Mouse (Mus musculus): ENCODE measurements around the gene Rbm15b.

Gene Rbm15b

DNA sequence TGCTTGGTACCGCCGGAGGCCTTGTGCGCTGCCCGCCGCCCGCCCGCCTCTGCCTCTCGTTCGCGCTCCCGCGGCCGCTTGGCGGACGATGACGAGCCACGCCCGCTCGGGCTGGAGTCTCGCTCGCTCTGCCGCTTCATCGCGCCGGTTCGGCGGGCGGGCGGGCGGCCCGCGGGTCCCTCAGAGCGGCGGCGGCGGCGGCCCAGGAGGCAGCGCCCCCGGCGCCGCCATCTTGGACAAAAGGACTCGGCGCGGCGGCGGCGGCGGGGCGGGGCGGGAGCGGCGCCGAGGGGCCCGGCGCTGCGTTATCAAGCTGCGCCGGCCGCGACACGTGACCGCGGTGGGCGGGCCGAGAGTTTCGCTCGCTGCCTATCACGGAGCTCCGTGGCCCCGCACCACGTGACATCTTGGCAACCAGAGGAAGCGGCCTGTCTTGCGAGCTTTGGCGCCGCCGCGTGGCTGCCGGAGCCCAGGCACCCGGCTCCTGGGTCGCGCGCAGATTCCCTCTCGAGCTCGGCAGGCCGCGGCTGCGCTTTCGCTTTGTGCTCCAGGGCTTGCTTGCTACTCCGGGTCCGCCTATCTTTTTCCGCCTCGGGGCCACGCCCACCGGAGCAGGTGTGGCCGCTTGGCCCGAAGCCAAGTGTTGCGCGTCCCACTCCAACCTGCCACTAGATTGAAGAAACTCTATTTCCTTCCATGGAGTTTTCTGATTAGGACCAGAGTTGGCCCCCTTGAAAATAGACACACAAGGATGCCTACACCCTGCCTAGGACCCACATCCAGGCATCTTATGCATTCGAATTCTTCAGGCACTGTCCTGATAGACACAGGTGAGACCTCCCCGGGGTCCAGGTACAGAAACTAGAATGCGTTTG is at the start of gene Rbm15b:
TSS of gene Rbm15b (minus strand) at position 601 of the 875 bp plus-strand sequence.
- in situ Hi-C loops (cut with MboI; ENCODE audit: low pct_unique_long_range_greater_than_20kb in 1 of 2, low sequenced_read_pairs in 2 of 2, unreplicated experiment in 1 of 2) = no loop called here

GRCm38 (mm10) chr9:106934998-106935397 is 47.8 kb upstream of the Rbm15b start:
- in situ Hi-C loops (cut with MboI; ENCODE audit: low pct_unique_long_range_greater_than_20kb in 1 of 2, low sequenced_read_pairs in 2 of 2, unreplicated experiment in 1 of 2) = no loop called here

GRCm38 (mm10) chr9:106914878-106915277 is 27.6 kb upstream of the Rbm15b start:
- in situ Hi-C loops (cut with MboI; ENCODE audit: low pct_unique_long_range_greater_than_20kb in 1 of 2, low sequenced_read_pairs in 2 of 2, unreplicated experiment in 1 of 2) = no loop called here

DNA sequence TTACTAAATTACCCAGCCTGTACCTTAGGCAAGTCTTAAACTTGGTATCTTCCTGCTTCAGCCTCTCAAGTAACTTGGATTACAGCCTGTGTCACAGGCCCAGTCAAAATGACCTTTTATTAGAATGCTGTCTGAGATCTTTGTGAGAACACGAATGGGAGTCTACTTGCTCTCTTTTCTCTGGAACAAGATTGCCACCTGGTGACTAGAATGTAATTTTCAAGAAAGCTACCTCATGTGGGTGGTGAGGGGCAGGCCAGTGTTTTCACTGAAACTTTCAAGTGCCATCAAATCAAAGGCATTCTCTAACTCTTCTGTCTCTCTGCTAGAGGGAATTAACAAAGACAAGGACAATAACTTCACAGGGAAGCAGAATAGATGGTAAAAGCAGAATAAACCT is 26.5 kb upstream of the Rbm15b start:
- in situ Hi-C loops (cut with MboI; ENCODE audit: low pct_unique_long_range_greater_than_20kb in 1 of 2, low sequenced_read_pairs in 2 of 2, unreplicated experiment in 1 of 2) = no loop called here

DNA sequence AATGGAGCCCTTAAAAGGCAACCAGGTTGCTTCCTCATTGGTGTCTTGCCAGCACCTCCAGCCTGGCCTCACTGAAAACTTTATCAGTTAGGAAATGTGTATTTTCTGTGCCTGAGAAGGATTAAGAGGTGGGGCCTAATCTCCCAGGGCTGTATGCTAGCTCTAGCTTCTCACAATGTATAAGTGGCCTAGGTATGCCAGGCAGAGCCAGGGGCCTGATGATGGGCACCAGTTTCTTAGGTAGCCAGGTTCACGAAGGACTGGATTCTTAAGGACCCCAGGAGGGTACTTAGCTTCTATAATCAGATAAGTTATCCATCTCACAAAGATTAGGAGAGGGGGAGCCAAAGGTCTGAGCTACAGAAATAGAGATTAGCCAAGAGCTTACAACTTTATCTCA is 24.4 kb upstream of the Rbm15b start:
- in situ Hi-C loops (cut with MboI; ENCODE audit: low pct_unique_long_range_greater_than_20kb in 1 of 2, low sequenced_read_pairs in 2 of 2, unreplicated experiment in 1 of 2) = no loop called here

DNA sequence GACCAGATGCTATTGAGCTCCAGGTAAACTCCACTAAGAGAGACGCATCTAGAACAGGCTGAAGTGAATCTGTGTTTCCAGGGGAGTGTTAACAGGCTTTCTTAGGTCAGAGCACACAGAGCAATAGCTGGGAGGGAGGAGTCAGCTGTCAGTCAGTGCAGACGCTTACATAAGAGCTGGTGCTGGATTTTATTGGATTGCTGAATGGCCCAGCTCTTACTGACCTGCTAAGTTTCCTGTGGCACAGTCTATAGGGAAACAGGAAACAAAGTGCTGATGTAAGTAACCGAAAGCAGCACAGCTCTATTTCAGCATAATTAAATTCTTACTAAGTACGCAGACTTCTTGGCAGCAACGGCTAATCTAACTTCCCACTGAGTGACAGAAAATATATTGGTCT is 21.5 kb upstream of the Rbm15b start:
- in situ Hi-C loops (cut with MboI; ENCODE audit: low pct_unique_long_range_greater_than_20kb in 1 of 2, low sequenced_read_pairs in 2 of 2, unreplicated experiment in 1 of 2) = no loop called here

- in situ Hi-C loops (cut with MboI; ENCODE audit: low pct_unique_long_range_greater_than_20kb in 1 of 2, low sequenced_read_pairs in 2 of 2, unreplicated experiment in 1 of 2) = no loop called here
Observed at GRCm38 (mm10) chr9:106908174-106908573, 20.9 kb upstream of the Rbm15b start.

GRCm38 (mm10) chr9:106906597-106906996 is 19.4 kb upstream of the Rbm15b start:
- in situ Hi-C loops (cut with MboI; ENCODE audit: low pct_unique_long_range_greater_than_20kb in 1 of 2, low sequenced_read_pairs in 2 of 2, unreplicated experiment in 1 of 2) = no loop called here

GRCm38 (mm10) chr9:106903791-106904134 is 16.5 kb upstream of the Rbm15b start:
- in situ Hi-C loops (cut with MboI; ENCODE audit: low pct_unique_long_range_greater_than_20kb in 1 of 2, low sequenced_read_pairs in 2 of 2, unreplicated experiment in 1 of 2) = loop anchor here in 1 of 2 experiments (5.0 kb wide), 1 partner anchor 389 kb away; no protein-coding TSS in a partner anchor

DNA sequence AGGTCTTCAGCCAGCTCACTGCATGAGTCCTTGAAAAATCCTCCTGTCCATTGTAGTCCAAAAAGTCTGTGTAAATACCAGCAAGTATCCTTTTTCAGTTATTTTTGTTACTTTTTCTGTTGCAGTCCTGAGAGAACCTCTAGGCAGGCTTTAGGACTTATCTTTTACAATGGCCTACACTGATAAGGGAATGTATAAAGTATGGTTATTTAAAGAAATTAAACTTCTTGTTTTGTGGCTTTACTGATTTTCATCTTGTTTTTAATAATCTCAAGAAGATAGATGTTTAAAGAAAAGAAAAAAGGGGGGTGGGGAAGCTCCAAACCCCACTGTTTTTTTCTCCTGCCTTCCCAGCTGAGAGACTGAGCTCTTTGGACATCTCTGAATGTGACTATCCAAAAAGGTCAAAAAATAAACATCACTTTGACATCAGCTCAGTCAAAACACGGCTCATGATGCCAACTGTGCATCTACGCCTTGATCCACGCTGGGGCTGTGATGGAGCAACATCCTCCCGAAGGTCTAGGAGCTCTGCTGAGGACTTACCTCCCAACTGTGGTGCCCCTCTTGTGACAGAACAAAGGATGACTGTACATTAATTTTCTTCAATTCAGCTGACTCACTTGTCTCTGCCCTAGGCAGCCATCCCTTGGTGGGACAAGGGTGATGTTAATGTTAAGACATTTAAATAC is 16.0 kb upstream of the Rbm15b start:
- in situ Hi-C loops (cut with MboI; ENCODE audit: low pct_unique_long_range_greater_than_20kb in 1 of 2, low sequenced_read_pairs in 2 of 2, unreplicated experiment in 1 of 2) = loop anchor here in 1 of 2 experiments (5.0 kb wide), 1 partner anchor 389 kb away; no protein-coding TSS in a partner anchor

GRCm38 (mm10) chr9:106901596-106901995 is 14.4 kb upstream of the Rbm15b start:
- in situ Hi-C loops (cut with MboI; ENCODE audit: low pct_unique_long_range_greater_than_20kb in 1 of 2, low sequenced_read_pairs in 2 of 2, unreplicated experiment in 1 of 2) = loop anchor here in 1 of 2 experiments (5.0 kb wide), 1 partner anchor 391 kb away; no protein-coding TSS in a partner anchor

- in situ Hi-C loops (cut with MboI; ENCODE audit: low pct_unique_long_range_greater_than_20kb in 1 of 2, low sequenced_read_pairs in 2 of 2, unreplicated experiment in 1 of 2) = no loop called here
Observed at GRCm38 (mm10) chr9:106898901-106899300, 11.7 kb upstream of the Rbm15b start.

DNA sequence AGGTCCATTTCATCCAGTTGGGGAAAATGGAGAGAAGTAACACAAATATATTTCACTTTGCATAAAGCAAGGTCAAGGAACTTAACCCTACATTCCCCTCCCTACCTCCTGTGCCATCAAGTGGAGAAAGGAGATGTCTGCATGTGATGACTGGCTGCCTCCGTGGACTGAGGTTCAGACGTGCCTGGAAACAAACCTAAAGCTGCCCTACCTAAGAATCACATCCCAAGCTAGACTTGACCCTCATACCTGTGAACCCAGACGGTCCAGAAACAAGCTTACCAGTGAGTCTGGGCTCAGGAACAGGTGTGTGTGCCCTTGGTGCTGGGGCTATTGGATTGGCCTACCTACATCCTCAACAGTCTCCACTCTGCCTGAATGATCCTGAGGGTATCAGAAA is 6.1 kb upstream of the Rbm15b start:
- in situ Hi-C loops (cut with MboI; ENCODE audit: low pct_unique_long_range_greater_than_20kb in 1 of 2, low sequenced_read_pairs in 2 of 2, unreplicated experiment in 1 of 2) = no loop called here

- in situ Hi-C loops (cut with MboI; ENCODE audit: low pct_unique_long_range_greater_than_20kb in 1 of 2, low sequenced_read_pairs in 2 of 2, unreplicated experiment in 1 of 2) = no loop called here
Observed at GRCm38 (mm10) chr9:106892552-106892875, 5.3 kb upstream of the Rbm15b start.

- in situ Hi-C loops (cut with MboI; ENCODE audit: low pct_unique_long_range_greater_than_20kb in 1 of 2, low sequenced_read_pairs in 2 of 2, unreplicated experiment in 1 of 2) = no loop called here
Observed at GRCm38 (mm10) chr9:106891829-106892551, 4.8 kb upstream of the Rbm15b start, which contains the start of gene Manf. Gene Manf, minus strand, starts transcription at chr9:106891979.

- in situ Hi-C loops (cut with MboI; ENCODE audit: low pct_unique_long_range_greater_than_20kb in 1 of 2, low sequenced_read_pairs in 2 of 2, unreplicated experiment in 1 of 2) = no loop called here
Observed at GRCm38 (mm10) chr9:106891341-106891741, 4.1 kb upstream of the Rbm15b start.

- in situ Hi-C loops (cut with MboI; ENCODE audit: low pct_unique_long_range_greater_than_20kb in 1 of 2, low sequenced_read_pairs in 2 of 2, unreplicated experiment in 1 of 2) = no loop called here
Observed at GRCm38 (mm10) chr9:106890496-106891240, 3.4 kb upstream of the Rbm15b start.

GRCm38 (mm10) chr9:106889321-106889720 is 2.1 kb upstream of the Rbm15b start:
- in situ Hi-C loops (cut with MboI; ENCODE audit: low pct_unique_long_range_greater_than_20kb in 1 of 2, low sequenced_read_pairs in 2 of 2, unreplicated experiment in 1 of 2) = no loop called here
